Mouse (Mus musculus) intestine, embryonic 14.5 days (tissue): ENCODE results near the gene Ncstn. TPM values are rescaled to one million over a fixed set of nuclear protein-coding genes. Genes with fewer than 3 reads are reported as not detected.

ENCODE experiments used
- ATAC-seq: fragments of 200-750 bp; cut with Nextera tagmentation; replicated peaks from 2 replicates; pipeline ENCODE4 v1.8.0; 2017; ENCODE audit warnings: low read depth, moderate number of reproducible peaks, moderate TSS enrichment, moderate library complexity; ENCODE audit not compliant: low FRiP score, low TSS enrichment
- DNase-seq: peaks from one replicate; pipeline ENCODE4 v3.0.0-alpha.2; 2018; ENCODE audit warnings: low spot score
- H3K27ac ChIP-seq: fragments of 300-500 bp; sonication (generic); 2 replicates; pipeline ENCODE4 v1.5.1; 2014; ENCODE audit warnings: low read depth, mild to moderate bottlenecking, control low read depth
- H3K27me3 ChIP-seq: fragments of 300-500 bp; sonication (generic); replicated peaks from 2 replicates; pipeline ENCODE4 v1.6.1; 2014; ENCODE audit warnings: low read length, control low read depth; ENCODE audit not compliant: control insufficient read depth, insufficient read depth
- H3K36me3 ChIP-seq: fragments of 300-500 bp; sonication (generic); 2 replicates; pipeline ENCODE4 v1.6.1; 2014; ENCODE audit warnings: low read length, control low read depth; ENCODE audit not compliant: control insufficient read depth, insufficient read depth
- H3K4me1 ChIP-seq: fragments of 300-500 bp; sonication (generic); replicated peaks from 2 replicates; pipeline ENCODE4 v1.6.1; 2014; ENCODE audit warnings: low read length, control low read depth, mixed read lengths; ENCODE audit not compliant: control insufficient read depth, insufficient read depth
- H3K4me2 ChIP-seq: fragments of 300-500 bp; sonication (generic); 2 replicates; pipeline ENCODE4 v1.6.1; 2014; ENCODE audit warnings: low read length
- H3K4me3 ChIP-seq: fragments of 300-500 bp; sonication (generic); 2 replicates; pipeline ENCODE4 v1.5.1; 2014; ENCODE audit warnings: low read depth, low read length, control low read depth, mixed read lengths
- H3K9ac ChIP-seq: fragments of 300-500 bp; sonication (generic); 2 replicates; pipeline ENCODE4 v1.6.1; 2014; ENCODE audit warnings: mild to moderate bottlenecking, low read length
- H3K9me3 ChIP-seq: fragments of 300-500 bp; sonication (generic); 2 replicates; pipeline ENCODE4 v1.6.1; 2016; ENCODE audit warnings: low read length, control low read depth; ENCODE audit not compliant: control insufficient read depth
- WGBS: fragments of 180-500 bp; shearing (Covaris S2); extraction: QIAGEN DNeasy Blood & Tissue Kit; methylation state at CpG from one replicate; pipeline ENCODE4 v1.1.7; 2014; 5-methylcytosine and 5-hydroxymethylcytosine counted together
- polyA plus RNA-seq: library from polyadenylated mRNA; unstranded; fragments of >200 nt; fragmentation: Nextera tagmentation; extraction: Ambion mirVana; gene quantifications from 2 replicates; pipeline ENCODE4 v1.2.1, GENCODE M21; 2014

Gene Ncstn
- polyA plus RNA-seq, 1 experiment from 2014 or later = 140 TPM

- no peaks in the 10 kb centered on the region for H3K9me3 ChIP-seq
- H3K27ac ChIP-seq = no peak overlapping the region
- H3K4me2 ChIP-seq = no peak overlapping the region
- ATAC-seq = no peak
- no peak overlapping the region for H3K4me3 ChIP-seq
- peaks cover 88% of the 10 kb centered on the region for H3K36me3 ChIP-seq
- H3K4me1 ChIP-seq = no peaks in the 10 kb centered on the region
- no peak overlapping the region for H3K9ac ChIP-seq
- no peaks in the 10 kb centered on the region for H3K27me3 ChIP-seq
- DNase-seq = no peak
Measured at GRCm38 (mm10) chr1:172094295-172094694, 11.7 kb upstream of the Ncstn start.

DNA sequence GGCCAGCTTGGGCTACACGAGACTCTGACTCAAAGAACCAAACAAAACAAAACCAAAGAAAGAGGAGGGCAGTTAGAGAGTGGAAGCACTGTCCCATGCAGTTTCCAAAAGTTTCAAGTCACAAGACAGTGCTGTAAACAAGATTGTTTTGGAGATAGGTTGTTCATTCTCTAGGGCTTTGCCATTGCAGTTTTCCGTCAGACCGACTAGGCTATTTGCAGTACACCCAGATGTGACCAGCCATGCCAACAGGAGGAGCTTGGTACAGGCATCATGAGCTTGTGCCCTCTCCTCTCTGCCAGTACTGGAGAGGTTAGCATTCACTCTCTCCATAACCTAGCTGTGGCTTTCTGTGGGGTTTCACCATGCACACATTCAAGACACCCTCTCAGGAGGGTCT, 10.9 kb upstream of the Ncstn start:
- Histone ChIP-seq H3K27me3 (no peaks in the 10 kb centered on the region), H3K27ac (no peak overlapping the region), H3K4me1 (no peaks in the 10 kb centered on the region), H3K9ac (no peak overlapping the region), H3K9me3 (no peaks in the 10 kb centered on the region), H3K4me2 (no peak overlapping the region), H3K36me3 (peaks cover 90% of the 10 kb centered on the region), H3K4me3 (no peak overlapping the region)
- ATAC-seq (no peak), DNase-seq (no peak)
- 61% methylated on average over 3 of the region's 3 CpGs for WGBS

DNA sequence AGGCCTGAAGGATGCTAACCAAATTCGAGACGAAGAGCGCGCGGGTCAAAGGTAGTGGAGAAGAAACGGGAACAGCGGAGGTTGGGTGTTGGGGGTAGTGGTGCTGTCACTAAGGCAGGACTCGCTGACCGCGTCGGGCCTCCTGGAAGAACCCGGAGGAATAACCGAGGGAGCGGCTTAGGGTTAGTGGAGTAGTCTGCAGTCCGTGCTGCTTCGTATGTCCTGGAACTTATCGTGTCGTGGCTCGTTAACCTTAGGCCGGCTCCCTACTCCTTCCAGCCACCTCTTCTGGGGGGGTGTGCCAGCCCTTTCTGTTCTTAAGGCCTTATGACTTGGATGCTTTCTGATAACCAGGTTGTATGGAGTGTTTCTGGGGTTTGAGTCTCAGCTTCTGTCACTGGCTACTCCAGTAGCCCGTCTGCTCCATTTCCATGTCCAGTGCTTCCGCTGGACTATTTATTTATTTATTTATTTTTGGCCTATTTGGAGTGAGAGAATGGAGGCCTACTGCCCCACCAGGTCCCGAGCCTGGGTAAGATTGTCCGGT, 377 bp upstream of the Ncstn start:
- Histone ChIP-seq H3K27ac (peak overlapping the region; percentile 66), H3K36me3 (peaks cover 22% of the 10 kb centered on the region), H3K27me3 (no peaks in the 10 kb centered on the region), H3K9me3 (no peaks in the 10 kb centered on the region), H3K9ac (peak overlapping the region; percentile 91), H3K4me3 (peak overlapping the region; percentile 99), H3K4me1 (peaks cover 18% of the 10 kb centered on the region; the same call in 1 of the 2 replicates), H3K4me2 (peak overlapping the region; percentile 50)
- DNase-seq (no peak), ATAC-seq (peak; percentile 72)
- WGBS = 2% methylated on average over 24 of the region's 24 CpGs

- H3K27me3 ChIP-seq = no peaks in the 10 kb centered on the region
- H3K4me1 ChIP-seq = peaks cover 5% of the 10 kb centered on the region; the same call in 1 of the 2 replicates
- H3K4me2 ChIP-seq = no peak overlapping the region
- H3K36me3 ChIP-seq = peaks cover 70% of the 10 kb centered on the region
- ATAC-seq (no peak), DNase-seq (no peak)
- H3K9me3 ChIP-seq = no peaks in the 10 kb centered on the region
- no peak overlapping the region for H3K4me3 ChIP-seq
- peak overlapping the region; percentile 60; the same call in 1 of the 2 replicates for H3K27ac ChIP-seq
- 62% methylated on average over 5 of the region's 5 CpGs for WGBS
- H3K9ac ChIP-seq = no peak overlapping the region
Measured at GRCm38 (mm10) chr1:172077981-172078380, 4.6 kb downstream of the Ncstn start.

DNA sequence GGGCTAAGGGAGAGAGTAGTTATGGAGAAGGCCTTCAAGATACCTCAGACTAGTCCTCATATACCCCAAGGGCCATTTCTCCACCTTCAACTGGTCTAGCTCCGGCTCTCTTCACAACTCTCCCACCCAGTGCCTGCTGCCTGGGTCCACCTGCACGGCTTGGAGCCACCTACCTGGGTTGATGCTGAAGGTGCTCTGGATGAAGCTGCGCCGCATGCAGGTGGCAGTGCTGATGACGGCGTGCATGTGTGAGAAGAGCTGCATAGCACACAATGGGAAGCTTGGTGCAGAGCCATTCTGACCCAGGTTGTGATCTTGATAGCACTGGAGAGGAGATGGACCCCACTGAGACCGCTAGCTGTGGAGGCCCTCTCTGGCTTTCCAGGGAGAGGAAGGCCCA, 10.0 kb downstream of the Ncstn start:
- H3K9me3 ChIP-seq = no peaks in the 10 kb centered on the region
- no peak for DNase-seq
- no peak overlapping the region for H3K4me2 ChIP-seq
- H3K4me3 ChIP-seq = no peak overlapping the region
- peaks cover 100% of the 10 kb centered on the region for H3K36me3 ChIP-seq
- no peaks in the 10 kb centered on the region for H3K27me3 ChIP-seq
- no peak overlapping the region for H3K27ac ChIP-seq
- ATAC-seq = no peak
- WGBS = 97% methylated on average over 7 of the region's 7 CpGs
- H3K4me1 ChIP-seq = no peaks in the 10 kb centered on the region
- H3K9ac ChIP-seq = no peak overlapping the region

- Histone ChIP-seq H3K4me3 (no peak overlapping the region), H3K4me1 (no peaks in the 10 kb centered on the region), H3K9ac (no peak overlapping the region), H3K36me3 (peaks cover 100% of the 10 kb centered on the region), H3K27ac (no peak overlapping the region), H3K27me3 (no peaks in the 10 kb centered on the region), H3K9me3 (no peaks in the 10 kb centered on the region), H3K4me2 (no peak overlapping the region)
- ATAC-seq = no peak
- WGBS = 70% methylated on average over 4 of the region's 4 CpGs
- no peak for DNase-seq
Measured at GRCm38 (mm10) chr1:172071556-172071955, 11.0 kb downstream of the Ncstn start.

GRCm38 (mm10) chr1:172070227-172070626, 12.4 kb downstream of the Ncstn start:
- Histone ChIP-seq H3K27ac (no peak overlapping the region), H3K36me3 (peaks cover 100% of the 10 kb centered on the region), H3K4me3 (no peak overlapping the region), H3K4me2 (no peak overlapping the region), H3K9ac (no peak overlapping the region), H3K4me1 (no peaks in the 10 kb centered on the region), H3K9me3 (no peaks in the 10 kb centered on the region), H3K27me3 (no peaks in the 10 kb centered on the region)
- DNase-seq = no peak
- no peak for ATAC-seq
- 47% methylated on average over 6 of the region's 6 CpGs for WGBS

DNA sequence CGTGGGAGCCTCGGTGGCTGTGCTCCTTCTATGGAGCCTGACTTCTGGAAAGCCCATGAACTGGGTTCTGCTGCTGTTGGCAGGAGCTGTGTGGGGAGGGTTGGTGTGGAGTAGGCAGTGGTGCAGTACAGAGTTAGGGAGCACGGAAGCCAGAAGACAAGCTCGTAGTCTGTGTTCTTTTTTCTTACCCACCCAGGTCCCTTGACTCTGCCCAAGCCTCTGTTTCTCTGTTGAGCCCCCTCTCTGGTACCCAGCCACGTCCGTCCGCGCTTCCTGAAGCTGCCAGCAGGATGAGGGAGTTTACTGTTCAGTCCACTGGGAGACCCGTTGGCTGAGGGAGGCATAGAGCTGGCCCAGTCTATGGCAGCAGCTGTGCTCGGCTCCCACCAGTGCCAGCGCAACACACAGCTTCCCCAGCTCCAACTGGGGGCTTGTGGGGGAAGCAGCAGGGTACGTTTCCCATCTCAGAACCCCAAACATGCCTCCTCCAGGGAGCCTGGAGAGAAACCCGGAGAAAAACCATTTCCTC, 17.9 kb downstream of the Ncstn start:
- Histone ChIP-seq H3K9ac (no peak overlapping the region), H3K4me1 (no peaks in the 10 kb centered on the region; the same call in 1 of the 2 replicates), H3K4me2 (no peak overlapping the region), H3K27ac (no peak overlapping the region), H3K36me3 (peaks cover 46% of the 10 kb centered on the region), H3K9me3 (no peaks in the 10 kb centered on the region), H3K4me3 (no peak overlapping the region), H3K27me3 (no peaks in the 10 kb centered on the region)
- WGBS = 71% methylated on average over 13 of the region's 13 CpGs
- no peak for ATAC-seq
- DNase-seq = no peak
